Mouse (Mus musculus) splenic B cell, adult 2 months (primary cell): ENCODE measurements around the gene Fxyd5.

Experiments
- DNase-seq: peaks from one replicate; pipeline ENCODE4 v3.0.0-alpha.2; 2011; ENCODE audit warnings: low read depth, low spot score
- H3K27me3 ChIP-seq: 2 replicates; pipeline ENCODE4 v1.6.1; 2012; ENCODE audit warnings: mild to moderate bottlenecking, low read length, moderate library complexity, mixed read lengths; ENCODE audit not compliant: control insufficient read depth, poor library complexity, insufficient read depth, severe bottlenecking
- H3K36me3 ChIP-seq: 2 replicates; pipeline ENCODE4 v1.6.1; 2012; ENCODE audit warnings: mild to moderate bottlenecking, low read length, moderate library complexity, mixed read lengths; ENCODE audit not compliant: control insufficient read depth, poor library complexity, insufficient read depth, severe bottlenecking

Fxyd5 gene

GRCm38 (mm10) chr7:31055883-31056282 lies 13.6 kb upstream of the Fxyd5 start:
- no peak for DNase-seq
- Histone ChIP-seq H3K27me3 (no peaks in the 10 kb centered on the region), H3K36me3 (no peaks in the 10 kb centered on the region)

GRCm38 (mm10) chr7:31055354-31055824 lies 13.1 kb upstream of the Fxyd5 start:
- H3K36me3 ChIP-seq, result no peaks in the 10 kb centered on the region
- no peaks in the 10 kb centered on the region for H3K27me3 ChIP-seq
- DNase-seq, result no peak

GRCm38 (mm10) chr7:31054661-31055320 lies 12.5 kb upstream of the Fxyd5 start:
- Histone ChIP-seq H3K36me3 (no peaks in the 10 kb centered on the region), H3K27me3 (no peaks in the 10 kb centered on the region)
- no peak for DNase-seq

GRCm38 (mm10) chr7:31053882-31054447 lies 11.7 kb upstream of the Fxyd5 start:
- Histone ChIP-seq H3K27me3 (no peaks in the 10 kb centered on the region), H3K36me3 (no peaks in the 10 kb centered on the region)
- DNase-seq, result no peak

- Histone ChIP-seq H3K27me3 (no peaks in the 10 kb centered on the region), H3K36me3 (no peaks in the 10 kb centered on the region)
- DNase-seq, result peak; percentile 52
These were observed 10.6 kb upstream of the Fxyd5 start for GRCm38 (mm10) chr7:31052636-31053434.

GRCm38 (mm10) chr7:31052251-31052635 lies 10.0 kb upstream of the Fxyd5 start:
- H3K27me3 ChIP-seq, result no peaks in the 10 kb centered on the region
- no peaks in the 10 kb centered on the region for H3K36me3 ChIP-seq
- no peak for DNase-seq

- Histone ChIP-seq H3K36me3 (no peaks in the 10 kb centered on the region), H3K27me3 (no peaks in the 10 kb centered on the region)
- DNase-seq, result no peak
These were observed 9.2 kb upstream of the Fxyd5 start, which contains the start of gene Fxyd7 for GRCm38 (mm10) chr7:31051321-31052021. Fxyd7 (minus strand) TSS chr7:31051467.

GRCm38 (mm10) chr7:31050921-31051320 lies 8.6 kb upstream of the Fxyd5 start:
- no peaks in the 10 kb centered on the region for H3K36me3 ChIP-seq
- peak; percentile 34 for DNase-seq
- no peaks in the 10 kb centered on the region for H3K27me3 ChIP-seq

- Histone ChIP-seq H3K27me3 (no peaks in the 10 kb centered on the region), H3K36me3 (no peaks in the 10 kb centered on the region)
- no peak for DNase-seq
These were observed 8.2 kb upstream of the Fxyd5 start for GRCm38 (mm10) chr7:31050487-31050886.

- Histone ChIP-seq H3K36me3 (no peaks in the 10 kb centered on the region), H3K27me3 (no peaks in the 10 kb centered on the region)
- DNase-seq, result no peak
These were observed 7.6 kb upstream of the Fxyd5 start for GRCm38 (mm10) chr7:31049846-31050281.

GRCm38 (mm10) chr7:31049135-31049845 lies 7.0 kb upstream of the Fxyd5 start:
- Histone ChIP-seq H3K27me3 (no peaks in the 10 kb centered on the region), H3K36me3 (no peaks in the 10 kb centered on the region)
- no peak for DNase-seq

- Histone ChIP-seq H3K36me3 (peaks cover 2% of the 10 kb centered on the region; the same call in 1 of the 2 replicates), H3K27me3 (no peaks in the 10 kb centered on the region)
- peak; percentile 65 for DNase-seq
These were observed 492 bp downstream of the Fxyd5 start for GRCm38 (mm10) chr7:31041662-31042315.

- Histone ChIP-seq H3K27me3 (no peaks in the 10 kb centered on the region), H3K36me3 (peaks cover 2% of the 10 kb centered on the region; the same call in 1 of the 2 replicates)
- no peak for DNase-seq
These were observed 1.3 kb downstream of the Fxyd5 start for GRCm38 (mm10) chr7:31041023-31041407.
